8 mouse cellular contexts compared by ENCODE assay signal in genomic region chr13:73425839-73426490, GRCm38 (mm10). TPM values are rescaled to one million over a fixed set of nuclear protein-coding genes. Genes with fewer than 3 reads are reported as not detected.
A peak's percentile ranks its signal among the peaks of the same experiment; 100 is the strongest.
DNase-seq lines count a peak whose midpoint lies in the region; ATAC-seq lines count a peak whose summit lies in the region.

No protein-coding gene starts in this region.

- DNase-seq in heart, adult 18-20 months, result peak; percentile 56 to 80
- no peak for DNase-seq in heart, postnatal 25 days (ENCODE audit: low spot score)
- DNase-seq in cerebellum, adult 9-11 months, result peak; percentile 56
- DNase-seq in frontal cortex, postnatal 10 days (ENCODE audit: low spot score in 2 of 2), result peak; percentile 34 to 72
- peak; percentile 74 to 82 for DNase-seq in left cerebral cortex, postnatal 14 days (ENCODE audit: low spot score in 2 of 2)
- peak; percentile 79 for DNase-seq in mesoderm, embryonic 11.5 days (ENCODE audit: low read depth, low spot score)
- DNase-seq in right cerebral cortex, postnatal 25 days, result peak; percentile 66

- H3K27me3 ChIP-seq in hindbrain, embryonic 16.5 days (replicated peaks; ENCODE audit: control insufficient read depth, insufficient read depth, low read length), result no peaks in the 10 kb centered on the region

- ATAC-seq in hindbrain, embryonic 16.5 days, result peak; percentile 72

- H3K4me1 ChIP-seq in hindbrain, embryonic 16.5 days (ENCODE audit: control insufficient read depth, insufficient read depth, low read depth, low read length), result no peaks in the 10 kb centered on the region

- peak overlapping the region; percentile 46 for H3K4me2 ChIP-seq in hindbrain, embryonic 16.5 days (ENCODE audit: low read length)

- no peaks in the 10 kb centered on the region for H3K36me3 ChIP-seq in hindbrain, embryonic 16.5 days (ENCODE audit: control insufficient read depth, insufficient read depth, low read length)

- H3K9me3 ChIP-seq in hindbrain, embryonic 16.5 days (ENCODE audit: control insufficient read depth, low read length), result no peaks in the 10 kb centered on the region

- no peak overlapping the region for H3K27ac ChIP-seq in hindbrain, embryonic 16.5 days (ENCODE audit: low read depth, low read length)

- H3K4me3 ChIP-seq in hindbrain, embryonic 16.5 days (ENCODE audit: low read length), result no peak overlapping the region

- 6% methylated on average over 11 of the region's 11 CpGs for WGBS in hindbrain, embryonic 16.5 days

- peak overlapping the region; percentile 36; the same call in 1 of the 2 replicates for H3K9ac ChIP-seq in hindbrain, embryonic 16.5 days (ENCODE audit: low read depth, low read length)

- intact Hi-C loops in heart, postnatal 25 days (cut with DNase I), result loop anchor here (1.0 to 5.0 kb wide), 3 partner anchors 39 to 191 kb away; no protein-coding TSS in a partner anchor
- intact Hi-C loops in left cerebral cortex, postnatal 14 days (cut with DNase I), result loop anchor here (1.0 to 10.0 kb wide), 6 partner anchors 39 to 479 kb away; partner anchors contain the start of gene Clptm1l

RNA-seq across cellular contexts. Expression of gene Lpcat1, which starts 41.0 kb away (rescaled TPM):
- 10 to 100 TPM in 1 of 2 experiments, 1 to 10 TPM in 1; 9.0 to 10.8 TPM for total RNA-seq in heart, adult 18-20 months (2021)
- 1 to 10 TPM; 7.6 to 8.4 TPM for total RNA-seq in heart, postnatal 25 days (2021)
- polyA plus RNA-seq in hindbrain, embryonic 16.5 days (2015; fragmentation: Nextera tagmentation; extraction: Ambion mirVana), result 71.6 and 72.9 TPM in 2 replicates
- 10 to 100 TPM; 48.8 to 53.3 TPM for total RNA-seq in left cerebral cortex, postnatal 14 days (2021)

Comparison
In these comparisons a context has a peak if more than half of its experiments do, and no peak if none do; other contexts are left out.
1. RNA of gene Lpcat1, which starts 41.0 kb away (total RNA-seq): 48.8 to 53.3 TPM in left cerebral cortex, postnatal 14 days; 9.0 to 10.8 TPM in heart, adult 18-20 months and 7.6 to 8.4 TPM in heart, postnatal 25 days; every median in the first group is over 4 times any median in the second.